Mouse (Mus musculus) bone marrow macrophage, adult 2 months (primary cell): ENCODE results near the gene Serpinh1.

Source experiments
- CTCF ChIP-seq: IDR thresholded peaks from 2 replicates; pipeline ENCODE4 v1.5.1; 2012; ENCODE audit warnings: low read depth, mild to moderate bottlenecking, low read length, moderate library complexity
- POLR2A ChIP-seq: IDR thresholded peaks from 2 replicates; pipeline ENCODE4 v1.6.1; 2012; ENCODE audit warnings: mild to moderate bottlenecking, low read depth, low read length, borderline replicate concordance

GRCm38 (mm10) chr7:99351802-99352517 is 1.1 kb downstream of the Serpinh1 start:
- TF ChIP-seq CTCF = no peak
- no peak for TF ChIP-seq POLR2A
